Mouse (Mus musculus): Measurements from ENCODE around the gene Twf1. TPM values are rescaled to one million over a fixed set of nuclear protein-coding genes. Genes with fewer than 3 reads are reported as not detected.

Gene Twf1
- polyA plus RNA-seq (2012; rRNA removed), result 59.0 and 64.5 TPM in 2 replicates

DNA sequence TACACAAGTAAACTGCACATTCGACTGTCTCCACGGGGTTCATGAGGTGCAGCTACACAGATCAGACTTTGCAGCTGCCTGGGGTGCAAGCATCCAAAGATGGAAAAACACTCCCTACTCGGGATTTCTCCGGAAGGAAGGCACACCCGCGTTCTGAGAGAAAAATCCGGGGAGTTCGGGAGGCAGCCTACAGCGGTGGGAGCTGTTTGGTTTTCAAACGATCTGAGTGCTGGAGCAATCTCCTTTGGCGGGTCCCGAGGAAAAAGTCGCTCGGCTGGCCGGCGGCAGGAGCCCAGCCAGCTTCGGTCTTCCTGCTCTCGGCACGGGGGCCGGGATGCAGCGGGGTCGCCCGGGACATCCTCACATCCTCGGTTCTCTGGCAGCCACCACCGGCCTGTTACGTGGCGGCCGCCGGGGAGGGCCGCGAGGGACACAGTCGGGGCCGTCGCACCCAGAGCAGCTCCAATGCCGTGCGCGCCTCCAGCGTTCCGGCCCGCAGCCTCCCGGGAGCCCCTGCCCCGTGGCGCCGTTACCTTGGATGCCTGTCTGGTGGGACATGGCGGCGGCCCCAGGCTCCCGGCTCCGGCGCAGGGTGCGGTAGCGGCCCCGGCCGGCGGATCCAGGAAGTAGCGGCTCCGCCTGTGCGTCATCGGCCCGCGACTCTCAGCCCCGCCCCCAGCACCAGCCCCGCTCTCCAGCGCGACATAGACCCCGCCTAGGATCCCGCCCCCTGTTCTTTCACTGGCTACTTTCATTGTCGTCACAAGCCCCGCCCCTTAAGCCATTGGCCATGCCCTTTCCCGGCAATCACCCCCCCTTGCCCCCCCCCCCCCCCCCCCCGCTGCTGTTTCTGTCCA lies at the start of gene Twf1:
Gene Twf1, minus strand, starts transcription at position 671 of the 857 bp plus-strand sequence.
- 1% methylated on average over 69 of the region's 70 CpGs for WGBS
- peak; percentile 90 for DNase-seq (ENCODE audit: low read depth, low spot score)

DNA sequence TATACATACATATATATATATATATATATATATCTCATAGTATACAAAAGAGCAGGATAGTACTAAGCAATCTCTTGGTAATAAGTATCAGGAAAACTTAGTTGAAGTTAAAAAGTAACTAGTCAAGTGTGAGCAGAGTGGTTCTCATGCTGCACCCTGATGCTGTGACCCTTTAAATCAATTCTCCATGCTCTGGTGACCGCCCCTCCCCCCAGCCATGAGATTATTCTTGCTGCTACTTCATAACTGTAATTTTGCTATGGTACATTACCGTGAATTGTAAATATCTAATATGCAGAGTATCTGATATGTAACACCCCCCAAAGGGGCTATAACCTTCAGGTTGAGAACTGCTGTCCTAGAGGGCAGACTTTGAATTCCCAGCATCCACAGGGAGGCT lies 49.4 kb upstream of the Twf1 start:
- DNase-seq (ENCODE audit: low read depth, low spot score), result no peak
- WGBS, result 96% methylated on average over 2 of the region's 2 CpGs

DNA sequence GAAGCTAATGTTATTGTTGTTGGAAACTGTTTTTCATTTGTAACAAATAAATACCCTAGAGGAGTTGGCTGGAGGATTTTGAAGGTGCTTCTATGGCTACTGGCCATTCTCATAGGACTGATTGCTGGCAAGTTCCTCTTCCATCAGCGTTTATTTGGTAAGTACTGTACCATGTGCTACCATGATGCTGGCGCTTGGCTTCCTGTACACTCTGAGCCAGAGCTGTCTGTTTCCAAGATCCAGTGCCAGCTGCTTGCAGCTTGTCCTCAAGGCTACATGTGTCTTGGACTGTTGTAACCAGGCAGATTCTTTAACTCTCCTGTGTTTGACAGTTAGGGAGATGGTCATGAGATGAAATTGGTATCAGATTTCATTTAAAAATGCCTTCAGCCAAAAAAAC lies 48.5 kb upstream of the Twf1 start:
- 71% methylated on average over 2 of the region's 2 CpGs for WGBS
- DNase-seq (ENCODE audit: low read depth, low spot score), result no peak

DNA sequence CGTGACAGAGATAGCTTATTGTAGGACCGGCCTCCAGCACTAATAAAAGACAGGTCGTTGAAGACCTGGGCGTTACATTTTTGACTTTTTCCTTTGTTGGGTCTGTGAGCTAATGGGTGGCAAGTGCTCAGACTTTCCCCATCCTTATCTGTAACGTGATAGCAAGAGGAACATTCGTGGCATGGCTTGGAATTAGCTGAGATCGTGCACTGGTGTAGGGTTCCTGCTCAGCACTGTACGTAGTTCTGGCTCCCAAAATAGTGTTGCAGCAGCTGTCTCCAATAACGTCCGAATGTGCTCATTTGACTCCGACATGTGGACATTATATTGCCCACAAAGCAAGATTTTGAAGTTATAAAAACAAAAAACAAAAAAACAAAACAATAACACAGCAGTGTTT lies 44.8 kb upstream of the Twf1 start:
- WGBS, result 77% methylated on average over 11 of the region's 11 CpGs

DNA sequence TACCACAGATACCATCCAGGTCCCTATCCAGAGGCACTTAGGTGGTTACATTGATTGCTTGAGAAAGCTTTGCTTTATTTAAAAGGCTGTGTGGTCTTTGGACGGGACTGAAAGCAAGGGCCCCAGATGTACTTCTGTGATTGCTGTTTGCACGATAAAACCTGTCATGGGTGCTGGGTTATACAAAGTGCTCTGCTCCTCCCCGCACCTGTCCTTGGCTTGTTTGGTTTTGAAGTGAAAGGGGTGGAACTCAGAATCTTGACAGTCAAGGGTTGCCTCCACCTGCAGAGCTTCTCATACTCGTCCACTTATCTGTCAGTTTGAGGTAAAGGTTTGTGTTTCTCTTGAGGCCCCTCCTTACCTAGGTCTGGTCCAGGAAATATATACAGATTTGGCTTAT lies 40.9 kb upstream of the Twf1 start:
- no peak for DNase-seq (ENCODE audit: low read depth, low spot score)
- 34% methylated on average over 4 of the region's 4 CpGs for WGBS

More for the DNA sequence above, 44.8 kb upstream of the Twf1 start:
- DNase-seq (ENCODE audit: low read depth, low spot score), result no peak

DNA sequence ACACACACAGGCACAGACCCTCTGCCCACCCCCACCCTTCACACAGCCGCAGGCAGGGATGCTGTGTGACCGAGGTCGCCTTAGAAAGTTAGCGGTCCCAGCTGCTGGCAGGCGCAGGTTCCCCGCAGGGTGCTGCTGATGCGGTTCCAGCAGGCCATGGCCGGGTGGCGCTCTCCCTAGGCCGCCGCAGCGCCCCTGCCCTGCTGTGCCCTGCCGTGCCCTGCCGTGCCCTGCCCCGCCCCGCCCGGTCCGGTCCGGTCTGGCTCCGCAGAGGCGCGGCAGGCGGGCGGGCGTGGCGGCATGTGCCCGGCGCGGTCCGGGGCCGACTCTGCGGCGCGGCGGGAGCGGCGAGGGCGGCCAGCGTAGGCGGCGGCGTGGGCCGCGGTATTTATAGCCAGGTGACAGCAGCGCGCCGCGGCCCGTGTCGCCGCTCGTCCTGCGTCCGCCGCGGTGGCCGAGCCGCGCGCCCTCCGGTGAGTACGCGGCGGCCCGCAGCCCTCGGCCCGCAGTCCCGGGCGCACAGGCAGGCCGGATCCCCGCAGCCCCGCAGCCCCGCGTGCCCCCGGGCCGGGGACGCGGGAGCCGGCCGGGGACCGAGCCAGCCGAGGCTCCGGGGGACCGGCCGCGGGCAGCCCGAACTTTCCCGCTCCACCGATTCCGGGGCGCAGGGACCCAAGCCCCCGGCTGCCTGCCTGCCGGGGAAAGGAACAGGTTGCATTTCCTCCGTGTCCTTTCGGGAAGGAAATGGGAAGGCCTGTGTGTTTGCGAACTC lies 39.3 kb upstream of the Twf1 start, which contains the start of gene Tmem117:
Gene Tmem117, plus strand, starts transcription at position 403 of the 772 bp plus-strand sequence.
- DNase-seq (ENCODE audit: low read depth, low spot score), result peak; percentile 39
- 1% methylated on average over 83 of the region's 96 CpGs for WGBS

DNA sequence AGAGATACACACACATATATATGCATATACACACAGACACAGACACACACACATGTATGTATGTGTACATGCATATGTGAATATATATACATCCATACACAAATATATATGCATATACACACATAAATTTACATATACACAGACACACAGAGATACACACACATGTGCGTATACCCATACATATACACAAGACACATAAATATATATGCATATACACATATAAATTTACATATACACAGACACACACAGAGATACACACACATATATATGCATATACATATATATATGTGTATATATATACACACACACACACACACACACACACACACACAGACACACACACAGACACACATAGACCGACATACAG lies 38.8 kb upstream of the Twf1 start:
- DNase-seq (ENCODE audit: low read depth, low spot score), result no peak
- 54% methylated on average over 2 of the region's 2 CpGs for WGBS

DNA sequence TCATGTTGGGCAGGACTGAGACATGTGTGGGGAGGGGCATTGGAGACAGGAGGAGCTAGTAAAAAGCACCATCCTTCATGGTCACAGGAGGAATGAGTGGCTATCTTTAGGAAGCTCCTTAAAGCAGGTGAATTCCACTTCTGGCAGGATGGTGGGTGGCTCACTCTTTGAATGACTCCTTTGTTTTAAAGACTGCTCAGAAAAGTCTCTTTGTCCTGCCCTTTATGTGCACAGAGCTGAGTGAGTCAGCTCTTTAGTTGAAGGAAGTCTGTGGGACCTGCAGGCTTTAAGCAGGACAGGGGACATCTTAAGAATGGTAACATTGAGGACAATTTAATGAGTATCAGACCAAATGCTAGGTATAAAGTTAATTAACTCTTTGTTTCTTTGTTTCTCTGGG lies 31.2 kb upstream of the Twf1 start:
- DNase-seq (ENCODE audit: low read depth, low spot score), result no peak

DNA sequence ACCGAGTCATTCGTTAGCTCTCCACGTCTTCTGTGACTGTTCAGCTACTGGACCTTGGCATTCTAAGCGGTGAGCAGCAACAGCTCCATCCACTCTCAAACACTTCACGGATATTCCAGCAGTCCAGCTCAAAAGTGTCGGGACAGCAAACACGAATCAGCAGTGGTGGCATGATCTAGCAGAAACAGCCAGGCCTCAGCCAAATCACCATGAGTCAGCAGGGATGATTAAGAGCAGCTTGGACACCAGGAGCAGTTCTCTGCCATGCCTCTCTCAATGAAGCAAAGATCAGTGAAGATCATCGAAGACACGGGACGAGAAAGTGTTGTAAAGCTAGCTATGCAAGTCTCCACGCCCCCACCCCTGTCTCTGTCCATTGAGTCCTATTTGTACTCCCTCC lies 26.3 kb upstream of the Twf1 start:
- 90% methylated on average over 11 of the region's 11 CpGs for WGBS
- no peak for DNase-seq (ENCODE audit: low read depth, low spot score)

DNA sequence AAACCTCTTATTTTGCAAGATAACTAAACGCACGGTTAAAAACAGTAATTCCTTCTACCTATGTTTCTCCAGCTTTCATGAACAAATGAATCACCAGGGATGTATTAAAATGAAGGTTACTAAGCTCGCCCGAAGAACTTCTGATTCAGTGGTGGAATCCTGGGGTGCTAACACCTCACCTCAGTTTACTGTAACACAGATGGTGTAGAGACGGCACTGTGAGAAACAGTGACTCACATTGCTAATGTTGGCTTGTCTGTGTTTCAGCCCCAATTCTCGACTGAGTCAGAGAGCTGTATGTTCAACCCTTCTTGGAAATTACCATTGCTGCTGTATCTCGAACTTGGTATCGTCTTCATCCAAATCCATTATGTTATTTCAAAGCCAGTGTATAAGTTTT lies 18.1 kb upstream of the Twf1 start:
- no peak for DNase-seq (ENCODE audit: low read depth, low spot score)
- WGBS, result 93% methylated on average over 8 of the region's 8 CpGs

DNA sequence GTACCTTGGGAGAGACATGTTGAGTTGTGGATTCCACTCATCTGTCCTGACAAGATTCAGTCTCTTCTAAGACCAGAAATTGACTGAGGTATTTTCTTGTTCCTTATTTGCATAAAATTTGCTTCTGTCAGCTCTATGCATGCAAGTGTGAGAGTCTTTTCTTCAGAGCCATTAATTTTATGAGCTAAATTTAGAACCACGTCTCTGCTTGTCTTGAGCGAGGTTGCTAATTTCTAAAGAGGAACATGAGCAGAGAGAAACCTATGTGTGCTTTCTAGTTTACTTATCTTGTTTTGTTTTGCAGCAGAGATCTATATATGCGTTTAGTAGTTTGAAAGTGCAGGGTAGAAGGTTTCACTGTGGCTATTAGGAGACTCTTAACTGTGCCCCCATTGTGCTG lies 12.8 kb upstream of the Twf1 start:
- DNase-seq (ENCODE audit: low read depth, low spot score), result no peak
- 75% methylated on average over 3 of the region's 3 CpGs for WGBS

DNA sequence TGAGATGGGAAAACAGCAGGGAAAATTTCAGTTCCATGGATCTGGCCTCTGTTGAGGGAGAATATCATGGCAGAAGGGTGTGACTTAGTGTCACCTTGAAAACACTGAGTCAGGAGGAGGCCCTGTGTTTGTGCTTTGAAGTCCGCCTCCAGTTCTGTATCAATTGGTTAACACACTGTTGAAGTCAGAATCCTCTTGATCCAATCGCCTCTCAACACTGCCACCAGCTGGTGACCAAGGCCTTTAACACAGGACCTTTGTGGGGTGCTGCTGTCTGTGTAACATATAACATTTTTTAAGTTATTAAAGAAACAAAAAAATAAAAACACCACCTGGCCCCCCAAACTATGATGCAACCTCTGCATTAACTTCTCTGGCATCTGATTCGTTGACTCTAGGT lies 11.7 kb upstream of the Twf1 start:
- WGBS, result 14% methylated on average over 3 of the region's 3 CpGs
- no peak for DNase-seq (ENCODE audit: low read depth, low spot score)

DNA sequence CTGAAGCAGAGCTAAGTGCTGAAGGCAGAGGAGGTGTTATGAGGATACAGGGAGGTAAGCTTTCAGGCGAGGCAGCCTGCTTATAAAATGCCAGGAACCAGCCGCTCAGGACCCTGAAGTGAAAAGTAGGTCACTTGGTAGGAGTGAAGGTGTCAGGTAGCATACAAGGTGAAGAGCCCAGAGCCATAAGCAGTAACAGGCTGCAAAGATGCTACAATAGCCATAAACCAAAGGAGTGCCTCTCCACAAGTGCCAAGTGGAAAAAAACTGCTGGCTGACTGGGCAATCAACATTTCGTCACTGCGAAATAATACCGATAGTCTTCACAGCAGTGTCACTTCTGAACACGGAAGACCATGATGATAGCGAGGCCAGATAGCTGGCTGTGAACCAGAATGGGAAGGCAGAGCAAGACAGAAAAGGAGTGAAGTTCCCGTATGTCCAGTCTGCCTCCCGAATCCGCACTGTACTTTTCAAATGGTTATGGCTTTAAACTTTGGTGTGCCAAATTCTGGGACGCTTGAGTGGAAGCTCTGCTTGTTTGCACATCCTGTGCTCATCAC lies 10.5 kb upstream of the Twf1 start:
- 30% methylated on average over 11 of the region's 11 CpGs for WGBS
- DNase-seq (ENCODE audit: low read depth, low spot score), result no peak

DNA sequence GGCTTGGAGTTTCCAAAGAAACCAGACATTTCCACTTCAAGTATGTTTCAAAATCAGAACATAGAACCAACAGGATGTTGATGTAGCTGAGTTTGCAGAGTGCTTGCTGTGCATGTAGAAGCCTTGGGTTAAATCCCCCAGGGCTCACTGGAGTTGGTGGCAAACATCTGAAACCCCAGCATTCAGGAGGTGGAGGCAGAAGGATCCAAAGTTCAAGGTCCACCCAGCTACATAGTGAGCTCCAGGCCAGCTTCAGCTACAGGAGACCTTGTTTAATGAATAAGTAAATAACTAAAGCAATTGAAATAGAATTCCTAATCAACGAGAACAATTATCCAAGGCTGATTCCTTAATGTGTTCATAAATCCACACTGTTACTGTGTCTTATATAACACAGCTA lies 3.9 kb upstream of the Twf1 start:
- WGBS, result 35% methylated on average over 1 of the region's 1 CpGs
- DNase-seq (ENCODE audit: low read depth, low spot score), result no peak

DNA sequence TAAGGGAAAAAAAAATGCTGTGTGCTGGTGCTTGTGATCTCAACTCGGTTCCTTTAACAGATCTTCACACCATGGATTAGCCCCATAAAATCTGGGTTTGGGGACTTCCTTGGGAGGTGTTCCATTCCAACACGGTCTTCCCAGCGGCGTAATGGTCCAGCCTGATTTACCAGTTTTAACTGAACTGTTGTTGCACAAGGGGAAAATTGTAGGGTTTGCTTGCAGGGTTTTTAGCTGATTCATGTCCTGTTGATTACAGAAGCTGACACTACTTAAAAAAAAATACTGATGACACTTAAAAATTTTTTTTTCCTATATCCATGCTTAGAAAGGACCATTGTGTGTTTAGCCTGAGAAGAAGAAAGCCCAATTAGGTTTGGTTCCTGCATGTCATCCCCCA lies 1.7 kb upstream of the Twf1 start:
- 29% methylated on average over 4 of the region's 4 CpGs for WGBS
- DNase-seq (ENCODE audit: low read depth, low spot score), result no peak

DNA sequence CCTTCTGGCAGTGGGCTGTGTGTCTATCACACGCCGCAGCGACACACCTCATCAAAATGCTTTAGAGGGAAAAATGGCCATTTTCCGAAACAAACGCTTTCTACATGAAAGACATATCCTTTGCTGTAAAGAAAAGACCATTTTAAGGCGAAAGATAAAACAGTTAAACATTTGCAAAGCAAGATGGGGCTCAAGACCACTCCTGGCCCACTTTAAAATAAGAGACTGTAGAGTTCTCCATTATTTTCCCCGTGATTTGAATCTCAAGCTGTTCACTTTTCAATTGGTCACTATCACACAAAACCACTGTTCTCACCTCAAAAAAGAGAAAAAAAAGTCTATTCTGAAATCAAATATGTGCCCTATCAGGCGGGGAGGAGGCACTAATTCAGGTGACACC lies 394 bp upstream of the Twf1 start:
- 9% methylated on average over 8 of the region's 8 CpGs for WGBS
- DNase-seq (ENCODE audit: low read depth, low spot score), result no peak

DNA sequence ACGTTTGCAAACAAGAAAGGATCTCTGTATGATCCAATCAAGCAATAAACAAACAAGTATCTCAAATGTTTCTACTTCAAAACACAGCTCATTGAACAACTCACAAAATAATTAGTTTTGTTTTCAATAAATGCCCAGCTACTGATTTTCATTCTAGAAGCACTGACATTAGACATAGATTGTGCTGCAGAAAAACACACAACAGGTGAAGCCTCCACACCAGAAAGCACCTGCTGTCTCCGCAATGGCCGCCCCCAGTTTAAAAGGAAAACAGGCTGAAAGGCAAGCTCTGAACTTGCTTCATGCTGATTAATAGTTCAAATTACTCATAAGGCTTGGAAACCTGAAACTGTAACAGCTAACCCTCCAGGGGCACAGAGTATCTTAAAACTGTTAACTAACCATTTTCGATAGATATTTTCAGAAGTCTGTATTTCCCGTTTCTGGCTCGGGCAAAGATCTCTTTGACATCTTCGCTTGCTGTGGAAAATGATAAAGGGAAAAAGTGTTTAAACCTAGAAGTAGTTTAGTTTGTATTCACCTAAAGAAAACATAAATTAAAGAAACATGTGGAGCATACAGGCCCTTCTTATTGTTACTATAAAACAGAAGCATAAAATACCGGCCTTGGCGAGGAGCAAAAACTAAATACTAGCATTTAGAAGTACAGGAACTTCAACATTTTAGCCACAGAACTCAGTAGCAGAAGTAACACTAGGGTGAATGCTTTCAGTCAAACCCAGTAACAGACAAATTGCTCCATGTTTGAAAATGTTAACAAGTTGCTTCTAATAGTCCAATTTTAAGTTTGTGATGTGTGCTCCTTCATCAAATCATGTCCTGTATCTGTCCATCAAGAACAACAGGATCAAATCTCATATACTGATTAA lies 1.6 kb downstream of the Twf1 start:
- 47% methylated on average over 9 of the region's 9 CpGs for WGBS
- DNase-seq (ENCODE audit: low read depth, low spot score), result no peak

DNA sequence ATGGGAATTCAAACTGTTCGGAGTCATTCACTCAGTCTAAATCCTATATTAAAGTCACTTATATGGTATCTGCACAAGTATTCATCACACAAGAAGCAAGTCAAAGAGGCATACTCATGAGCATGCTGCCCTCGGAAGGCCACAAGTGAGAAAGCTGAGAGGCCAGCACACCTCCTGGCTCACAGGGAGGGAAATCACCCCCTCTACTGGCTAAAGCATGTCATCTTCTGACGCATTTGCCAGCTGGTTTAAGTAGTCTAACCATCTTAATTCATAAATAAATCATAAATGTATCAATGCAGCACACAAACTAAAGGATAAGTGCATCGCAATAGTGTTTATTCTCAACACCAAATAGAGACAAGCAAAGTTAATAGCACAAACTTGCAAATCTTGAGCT lies 5.0 kb downstream of the Twf1 start:
- WGBS, result 71% methylated on average over 4 of the region's 4 CpGs
- DNase-seq (ENCODE audit: low read depth, low spot score), result no peak

DNA sequence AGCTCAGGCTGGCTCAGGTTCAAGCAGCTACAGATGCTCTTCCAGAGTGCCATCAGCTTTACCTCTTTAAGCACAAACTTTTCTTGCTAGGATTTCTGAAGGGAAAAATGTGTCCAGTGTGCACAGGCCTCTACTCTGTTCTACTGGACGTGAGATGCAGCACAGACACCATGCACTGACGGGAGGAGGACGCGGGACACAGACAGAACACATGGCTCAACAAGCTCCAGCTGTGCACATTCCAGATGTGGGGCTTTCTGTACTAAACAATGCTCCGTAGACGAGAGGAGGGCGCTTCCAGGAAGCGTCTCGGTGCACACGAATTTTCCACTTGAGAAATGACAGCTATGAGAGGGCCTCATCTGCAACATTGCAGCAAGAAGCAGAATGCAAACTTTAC lies 6.5 kb downstream of the Twf1 start:
- 70% methylated on average over 10 of the region's 10 CpGs for WGBS
- no peak for DNase-seq (ENCODE audit: low read depth, low spot score)

All from large intestine, adult 2 months (tissue).